Mouse (Mus musculus) ES-E14 (cell line): Measurements from ENCODE around the gene Cuedc1.
A peak's percentile ranks its signal among the peaks of the same experiment; 100 is the strongest.

ENCODE experiments used
- CHD2 ChIP-seq: IDR thresholded peaks from 2 replicates; pipeline ENCODE4 v1.6.1; 2014; ENCODE audit warnings: mild to moderate bottlenecking, low read depth, low read length, inconsistent platforms
- HCFC1 ChIP-seq: IDR thresholded peaks from 2 replicates; pipeline ENCODE4 v1.6.1; 2012; ENCODE audit warnings: low read length, inconsistent platforms, borderline replicate concordance; ENCODE audit not compliant: insufficient read depth
- MAFK ChIP-seq: IDR thresholded peaks from 2 replicates; pipeline ENCODE4 v1.6.1; 2014; ENCODE audit warnings: mild to moderate bottlenecking, low read depth, low read length, inconsistent platforms; ENCODE audit not compliant: insufficient read depth
- ZC3H11A ChIP-seq: IDR thresholded peaks from 2 replicates; pipeline ENCODE4 v1.6.1; 2012; ENCODE audit warnings: low read depth, mild to moderate bottlenecking, inconsistent platforms, low read length, borderline replicate concordance
- ZNF384 ChIP-seq: IDR thresholded peaks from 2 replicates; pipeline ENCODE4 v1.6.1; 2012; ENCODE audit warnings: low read depth, low read length, inconsistent platforms

GRCm38 (mm10) chr11:88216231-88216685, 118.4 kb downstream of the Cuedc1 start:
- TF ChIP-seq HCFC1 (no peak), MAFK (no peak), CHD2 (no peak), ZC3H11A (peak; percentile 60; the same call in 1 of the 2 replicates), ZNF384 (no peak)
